Mouse (Mus musculus): ENCODE measurements around the gene Cdca4. TPM values are rescaled to one million over a fixed set of nuclear protein-coding genes. Genes with fewer than 3 reads are reported as not detected.
"Not testable (repeated sequence)": the region's sequence is repeated elsewhere in the genome, so short reads cannot be mapped to it uniquely, and the experiment has no call there.

Gene Cdca4
- polyA plus RNA-seq, 1 experiment from 2014 or later: 23.5 TPM

- in situ Hi-C loops (cut with MboI; ENCODE audit: low pct_unique_long_range_greater_than_20kb): no loop called here
- POLR2A ChIA-PET: no interaction called here
- ATAC-seq: no peak
- H3K27me3 ChIP-seq: no peaks in the 10 kb centered on the region
- CTCF ChIA-PET: interaction anchor here (1.2 to 1.9 kb wide), 2 partner anchors 21 to 116 kb away, joined by 4 read pairs; no protein-coding TSS in a partner anchor
- DNase-seq (ENCODE audit: low read depth, low spot score): no peak
- TF ChIP-seq CTCF (IDR thresholded peaks at IDR 0.05): no peak
Observed at GRCm38 (mm10) chr12:112822676-112823075, 6.5 kb downstream of the Cdca4 start.

- CTCF ChIA-PET: interaction anchor here (1.9 to 2.0 kb wide), 2 partner anchors 22 to 115 kb away, joined by 4 to 6 read pairs; no protein-coding TSS in a partner anchor
- H3K27me3 ChIP-seq: no peaks in the 10 kb centered on the region
- ATAC-seq: no peak
- POLR2A ChIA-PET: no interaction called here
- in situ Hi-C loops (cut with MboI; ENCODE audit: low pct_unique_long_range_greater_than_20kb): no loop called here
- TF ChIP-seq CTCF (IDR thresholded peaks at IDR 0.05): no peak
- no peak for DNase-seq (ENCODE audit: low read depth, low spot score)
Observed at GRCm38 (mm10) chr12:112821974-112822373, 7.2 kb downstream of the Cdca4 start.

- no peak for TF ChIP-seq CTCF (IDR thresholded peaks at IDR 0.05)
- CTCF ChIA-PET: interaction anchor here (1.5 to 2.0 kb wide), 2 partner anchors 22 to 24 kb away, joined by 4 to 6 read pairs; no protein-coding TSS in a partner anchor
- H3K27me3 ChIP-seq: no peaks in the 10 kb centered on the region
- in situ Hi-C loops (cut with MboI; ENCODE audit: low pct_unique_long_range_greater_than_20kb): no loop called here
- ATAC-seq (no peak), DNase-seq (ENCODE audit: low read depth, low spot score) (no peak)
- POLR2A ChIA-PET: interaction anchor here (1.9 kb wide), 1 partner anchor 12 kb away, joined by 8 read pairs; the partner anchor contains the start of gene Clba1
Observed at GRCm38 (mm10) chr12:112821216-112821615, 8.0 kb downstream of the Cdca4 start.

- ChIA-PET POLR2A (interaction anchor here (1.9 kb wide), 1 partner anchor 11 kb away, joined by 8 read pairs; the partner anchor contains the start of gene Clba1), CTCF (interaction anchor here (1.5 to 2.0 kb wide), 2 partner anchors 23 kb away, joined by 4 to 6 read pairs; no protein-coding TSS in a partner anchor)
- in situ Hi-C loops (cut with MboI; ENCODE audit: low pct_unique_long_range_greater_than_20kb): no loop called here
- no peak for DNase-seq (ENCODE audit: low read depth, low spot score)
- no peak for TF ChIP-seq CTCF (IDR thresholded peaks at IDR 0.05)
- no peaks in the 10 kb centered on the region for H3K27me3 ChIP-seq
- ATAC-seq: no peak
Observed at GRCm38 (mm10) chr12:112820401-112820999, 8.7 kb downstream of the Cdca4 start.

GRCm38 (mm10) chr12:112819057-112819662 lies 10.1 kb downstream of the Cdca4 start:
- DNase-seq (ENCODE audit: low read depth, low spot score) (no peak), ATAC-seq (peak; percentile 71)
- no peaks in the 10 kb centered on the region for H3K27me3 ChIP-seq
- CTCF ChIA-PET: interaction anchor here (1.2 to 1.3 kb wide), 2 partner anchors 11 to 18 kb away, joined by 3 read pairs; no protein-coding TSS in a partner anchor
- in situ Hi-C loops (cut with MboI; ENCODE audit: low pct_unique_long_range_greater_than_20kb): no loop called here
- no peak for TF ChIP-seq CTCF (IDR thresholded peaks at IDR 0.05)
- POLR2A ChIA-PET: interaction anchor here (0.8 to 1.9 kb wide), 2 partner anchors 9 to 10 kb away, joined by 4 to 8 read pairs; partner anchors contain the start of gene Clba1

- H3K27me3 ChIP-seq; ATAC-seq; DNase-seq (ENCODE audit: low read depth, low spot score); POLR2A ChIA-PET; in situ Hi-C loops (cut with MboI; ENCODE audit: low pct_unique_long_range_greater_than_20kb): not testable (repeated sequence)
- CTCF ChIA-PET: interaction anchor here (1.2 to 2.5 kb wide), 4 partner anchors 9 to 27 kb away, joined by 3 to 8 read pairs (median 4); no protein-coding TSS in a partner anchor
Observed at GRCm38 (mm10) chr12:112816866-112817265, 12.4 kb downstream of the Cdca4 start.

GRCm38 (mm10) chr12:112816294-112816693 lies 12.9 kb downstream of the Cdca4 start:
- ChIA-PET POLR2A (no interaction called here), CTCF (interaction anchor here (0.7 to 2.5 kb wide), 8 partner anchors 8 to 70 kb away, joined by 3 to 8 read pairs (median 3); no protein-coding TSS in a partner anchor)
- H3K27me3 ChIP-seq: no peaks in the 10 kb centered on the region
- DNase-seq (ENCODE audit: low read depth, low spot score) (no peak), ATAC-seq (no peak)
- no peak for TF ChIP-seq CTCF (IDR thresholded peaks at IDR 0.05)
- in situ Hi-C loops (cut with MboI; ENCODE audit: low pct_unique_long_range_greater_than_20kb): no loop called here

- in situ Hi-C loops (cut with MboI; ENCODE audit: low pct_unique_long_range_greater_than_20kb): no loop called here
- no peaks in the 10 kb centered on the region for H3K27me3 ChIP-seq
- ATAC-seq (peak; percentile 2), DNase-seq (ENCODE audit: low read depth, low spot score) (no peak)
- CTCF ChIA-PET: interaction anchor here (2.0 kb wide), 1 partner anchor 69 kb away, joined by 7 read pairs; no protein-coding TSS in a partner anchor
- POLR2A ChIA-PET: no interaction called here
- no peak for TF ChIP-seq CTCF (IDR thresholded peaks at IDR 0.05)
Observed at GRCm38 (mm10) chr12:112814682-112815470, 14.3 kb downstream of the Cdca4 start.

- no peaks in the 10 kb centered on the region for H3K27me3 ChIP-seq
- ChIA-PET CTCF (interaction anchor here (1.1 kb wide), 1 partner anchor 22 kb away, joined by 3 read pairs; no protein-coding TSS in a partner anchor), POLR2A (no interaction called here)
- in situ Hi-C loops (cut with MboI; ENCODE audit: low pct_unique_long_range_greater_than_20kb): no loop called here
- no peak for ATAC-seq
- TF ChIP-seq CTCF (IDR thresholded peaks at IDR 0.05): no peak
- DNase-seq (ENCODE audit: low read depth, low spot score): no peak
Observed at GRCm38 (mm10) chr12:112813370-112813769, 15.9 kb downstream of the Cdca4 start.
